Mouse (Mus musculus): ENCODE measurements around the gene Pold2. TPM values are rescaled to one million over a fixed set of nuclear protein-coding genes. Genes with fewer than 3 reads are reported as not detected.

The Pold2 gene
- polyA plus RNA-seq, 1 experiment: 155 TPM

DNA sequence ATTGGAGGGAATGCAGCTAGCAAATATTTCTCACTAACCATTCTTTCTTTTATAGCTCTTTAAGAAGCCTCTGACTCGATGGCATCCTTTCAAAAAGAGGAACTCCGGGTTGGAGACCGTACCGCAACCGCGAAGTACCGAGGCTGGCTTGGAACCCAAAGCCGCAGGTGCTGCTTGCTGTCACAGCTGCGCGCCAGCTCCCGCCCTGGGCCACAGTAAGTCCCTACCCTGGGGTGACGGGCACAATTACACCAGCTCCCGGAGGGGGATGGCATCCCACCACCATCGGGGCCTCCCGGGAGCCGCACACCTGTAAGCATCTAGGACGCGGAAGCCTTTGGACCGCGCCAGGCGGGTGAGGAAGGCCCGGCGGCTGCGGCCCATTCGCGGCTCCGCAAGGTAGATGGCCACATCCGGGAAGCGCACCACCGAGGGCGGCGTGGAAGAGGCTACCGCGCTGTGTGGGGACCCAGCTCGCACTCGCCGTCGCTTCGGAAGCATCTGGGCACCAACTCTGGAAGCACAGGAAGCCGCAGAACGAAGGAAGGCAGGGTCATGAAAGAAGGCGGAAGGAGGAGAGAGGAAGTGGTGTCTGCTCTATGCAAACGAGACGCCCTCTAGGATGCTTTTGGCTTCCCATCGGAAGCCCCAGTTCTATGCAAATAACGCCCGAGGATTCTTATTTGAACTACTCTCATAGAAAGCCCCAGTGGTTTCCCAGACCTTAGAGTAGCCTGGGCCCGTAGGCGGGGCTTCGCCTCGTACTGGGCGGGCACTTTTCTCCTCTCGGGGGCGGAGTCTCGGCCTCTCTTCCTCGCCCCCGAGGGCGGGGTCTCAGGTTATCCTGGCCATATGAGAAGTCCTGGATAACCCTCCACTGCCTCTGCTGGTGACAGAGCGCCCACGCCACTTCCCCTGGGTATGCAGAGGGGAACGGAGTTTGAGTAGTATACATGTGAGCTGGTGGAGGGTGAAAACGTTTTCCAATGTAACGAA is 40.5 kb downstream of the Pold2 start, which contains the start of gene Polm:
Gene Polm (minus strand): TSS at position 766 of the 996 bp plus-strand sequence.
- Histone ChIP-seq H3K27me3 (replicated peaks) (no peaks in the 10 kb centered on the region), H3K36me3 (replicated peaks; ENCODE audit: low read length) (peaks cover 38% of the 10 kb centered on the region), H3K9me3 (peaks cover 28% of the 10 kb centered on the region), H3K4me1 (peaks cover 28% of the 10 kb centered on the region), H3K4me3 (replicated peaks) (peak within 1 kb of the TSS; percentile 95)
- TF ChIP-seq GATA1 (IDR thresholded peaks at IDR 0.05; ENCODE audit: borderline replicate concordance, low read length): no peak

DNA sequence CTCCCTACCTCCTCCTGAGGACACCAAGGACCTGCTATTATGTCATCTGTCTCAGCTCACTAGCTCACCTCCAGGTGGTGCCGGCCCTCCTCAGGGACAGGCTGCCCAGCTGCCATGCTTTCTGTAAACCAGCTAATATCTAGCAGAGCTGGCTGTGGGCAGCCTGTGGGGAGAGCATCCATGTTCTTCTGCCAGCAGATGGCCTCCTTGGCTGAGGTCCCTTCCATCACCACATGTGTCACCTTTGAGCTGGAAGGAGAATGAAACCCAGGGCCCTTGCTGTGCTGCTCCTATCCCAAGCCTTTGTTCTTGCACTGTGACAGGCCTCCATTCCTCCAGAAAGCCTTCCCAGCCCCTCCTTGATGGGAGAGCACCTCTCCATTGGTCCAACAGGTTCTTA is 42.0 kb downstream of the Pold2 start:
- H3K9me3 ChIP-seq: peaks cover 18% of the 10 kb centered on the region
- TF ChIP-seq GATA1 (IDR thresholded peaks at IDR 0.05; ENCODE audit: borderline replicate concordance, low read length): no peak
- no peak for TF ChIP-seq FLI1 (IDR thresholded peaks at IDR 0.05; ENCODE audit: low read length)
- H3K4me3 ChIP-seq (replicated peaks): no peak overlapping the region
- peaks cover 40% of the 10 kb centered on the region for H3K4me1 ChIP-seq
- H3K36me3 ChIP-seq (replicated peaks; ENCODE audit: low read length): peaks cover 50% of the 10 kb centered on the region
- H3K27me3 ChIP-seq (replicated peaks): no peaks in the 10 kb centered on the region

DNA sequence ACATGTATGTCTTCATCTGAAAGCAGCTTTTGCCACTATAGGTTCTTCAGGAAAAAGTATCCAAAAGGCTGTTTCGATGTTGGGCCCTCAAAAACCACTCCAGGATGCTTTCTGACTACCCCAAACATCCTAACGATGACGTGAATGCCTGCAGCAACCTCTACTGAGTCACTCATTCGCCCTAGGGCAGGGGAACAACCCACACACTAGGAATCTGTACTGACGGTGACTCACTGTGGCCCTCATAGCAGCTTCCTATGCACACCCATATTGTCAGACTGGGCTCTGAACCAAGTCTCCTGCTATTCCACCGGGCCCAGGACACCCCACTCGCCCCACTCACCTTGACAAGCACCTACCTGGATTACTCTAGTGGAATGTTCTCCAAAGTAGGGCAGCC is 43.0 kb downstream of the Pold2 start:
- Histone ChIP-seq H3K9me3 (peaks cover 8% of the 10 kb centered on the region), H3K4me1 (peaks cover 45% of the 10 kb centered on the region), H3K4me3 (replicated peaks) (no peak overlapping the region), H3K36me3 (replicated peaks; ENCODE audit: low read length) (peaks cover 57% of the 10 kb centered on the region), H3K27me3 (replicated peaks) (no peaks in the 10 kb centered on the region)
- no peak for TF ChIP-seq GATA1 (IDR thresholded peaks at IDR 0.05; ENCODE audit: borderline replicate concordance, low read length)
- no peak for TF ChIP-seq FLI1 (IDR thresholded peaks at IDR 0.05; ENCODE audit: low read length)

DNA sequence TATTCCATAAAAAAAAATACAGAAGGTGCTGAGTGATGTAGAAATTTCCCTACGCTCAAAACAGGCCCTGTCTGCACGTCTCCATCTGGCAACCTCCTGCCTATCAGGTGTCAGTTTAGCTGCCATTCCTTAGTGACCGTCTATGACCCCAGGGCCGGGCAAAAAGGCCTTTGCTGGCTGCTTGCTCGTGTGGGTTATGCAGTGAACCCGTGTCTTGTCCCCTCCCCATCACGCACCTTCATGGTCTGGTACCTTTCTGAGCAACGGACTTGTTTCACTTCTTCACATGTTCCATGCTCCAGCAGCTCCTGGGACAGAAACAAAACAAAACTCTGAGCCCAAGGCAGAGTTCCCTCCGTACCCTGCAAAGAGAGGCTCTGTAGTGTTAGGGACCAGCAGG is 43.6 kb downstream of the Pold2 start:
- peaks cover 50% of the 10 kb centered on the region for H3K4me1 ChIP-seq
- H3K27me3 ChIP-seq (replicated peaks): no peaks in the 10 kb centered on the region
- peaks cover 63% of the 10 kb centered on the region for H3K36me3 ChIP-seq (replicated peaks; ENCODE audit: low read length)
- TF ChIP-seq FLI1 (IDR thresholded peaks at IDR 0.05; ENCODE audit: low read length) (no peak), GATA1 (IDR thresholded peaks at IDR 0.05; ENCODE audit: borderline replicate concordance, low read length) (no peak)
- H3K9me3 ChIP-seq: 0 out of 2 replicates have a peak, but pooled peaks cover 3% of the 10 kb centered on the region
- no peak overlapping the region for H3K4me3 ChIP-seq (replicated peaks)

DNA sequence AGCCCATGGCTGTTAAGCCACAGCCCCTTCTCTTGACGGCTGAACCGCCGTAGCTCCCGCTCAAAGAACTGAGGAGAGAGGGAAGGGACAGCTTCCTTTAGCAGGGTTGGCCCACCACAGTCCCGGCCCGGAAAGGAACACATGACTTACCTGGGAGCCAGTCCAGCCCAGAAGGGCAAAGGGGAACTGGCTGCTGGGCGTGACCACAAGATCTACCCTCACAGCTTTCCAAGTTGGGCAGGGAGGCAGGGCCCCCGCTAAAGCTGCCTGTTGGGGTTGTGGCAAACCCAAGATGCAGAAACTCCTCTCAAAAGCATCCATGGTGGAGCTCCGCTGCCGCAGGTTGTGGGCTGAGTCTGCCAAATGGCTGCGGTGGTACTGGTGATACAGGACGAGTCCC is 48.8 kb downstream of the Pold2 start:
- H3K27me3 ChIP-seq (replicated peaks): peaks cover 2% of the 10 kb centered on the region
- peaks cover 33% of the 10 kb centered on the region for H3K4me1 ChIP-seq
- no peak for TF ChIP-seq GATA1 (IDR thresholded peaks at IDR 0.05; ENCODE audit: borderline replicate concordance, low read length)
- H3K4me3 ChIP-seq (replicated peaks): no peak overlapping the region
- H3K9me3 ChIP-seq: peaks cover 4% of the 10 kb centered on the region; the same call in 1 of the 2 replicates
- peaks cover 68% of the 10 kb centered on the region for H3K36me3 ChIP-seq (replicated peaks; ENCODE audit: low read length)

DNA sequence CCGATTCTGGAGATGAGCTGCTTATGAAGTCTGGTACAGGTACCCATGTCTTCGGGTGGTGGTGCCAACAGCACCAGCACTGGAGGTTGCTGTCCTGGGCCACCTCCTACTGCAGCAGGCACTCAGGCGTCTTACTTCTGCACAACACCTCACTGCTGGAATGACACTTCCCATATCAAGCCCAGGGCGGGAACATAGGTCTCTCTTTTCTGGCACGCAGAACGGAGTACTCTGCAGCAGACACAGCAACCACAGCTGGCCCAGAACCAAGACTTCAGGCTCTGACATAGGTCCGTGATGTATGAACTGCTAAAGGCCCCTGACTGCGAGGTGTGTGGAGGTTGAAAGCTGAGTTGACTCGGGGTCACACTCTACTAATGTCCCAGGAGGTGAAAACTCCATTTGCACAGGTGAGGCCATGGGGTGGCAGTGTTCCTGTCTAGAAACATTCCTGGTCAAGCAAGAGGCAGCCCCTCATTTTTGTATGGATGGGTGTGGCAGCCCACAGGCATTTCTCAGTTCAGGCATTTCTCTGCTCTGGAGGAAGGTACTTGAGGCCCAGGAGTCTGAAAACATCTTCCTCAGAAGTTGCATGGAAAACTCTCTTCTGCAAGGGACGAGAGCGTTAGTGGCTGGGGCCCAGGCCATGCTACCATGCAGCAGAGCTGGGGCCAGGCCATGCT is 49.4 kb downstream of the Pold2 start:
- Histone ChIP-seq H3K9me3 (peaks cover 4% of the 10 kb centered on the region; the same call in 1 of the 2 replicates), H3K27me3 (replicated peaks) (peaks cover 2% of the 10 kb centered on the region), H3K4me3 (replicated peaks) (no peak overlapping the region), H3K4me1 (peaks cover 29% of the 10 kb centered on the region), H3K36me3 (replicated peaks; ENCODE audit: low read length) (peaks cover 61% of the 10 kb centered on the region)
- no peak for TF ChIP-seq GATA1 (IDR thresholded peaks at IDR 0.05; ENCODE audit: borderline replicate concordance, low read length)
- TF ChIP-seq FLI1 (IDR thresholded peaks at IDR 0.05; ENCODE audit: low read length): no peak

DNA sequence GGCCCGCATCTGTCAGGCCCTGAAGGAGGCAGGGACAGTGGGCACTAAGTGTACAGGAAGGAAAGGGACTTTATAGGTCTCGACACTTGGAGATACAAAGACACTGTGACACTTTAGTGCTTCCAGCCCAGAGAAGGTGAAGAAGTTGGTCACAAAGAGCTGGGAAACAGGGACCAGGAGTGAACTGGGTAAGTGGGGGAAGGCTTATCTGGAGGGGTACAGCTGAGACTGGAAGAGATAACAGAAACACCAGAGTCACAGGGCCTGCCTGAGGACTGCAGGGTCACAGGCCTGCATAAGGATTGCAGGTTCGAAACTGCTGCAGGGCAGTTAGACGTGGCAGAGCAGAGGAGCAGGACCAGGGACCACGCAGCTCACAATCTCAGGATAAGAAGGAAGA is 50.2 kb downstream of the Pold2 start:
- TF ChIP-seq FLI1 (IDR thresholded peaks at IDR 0.05; ENCODE audit: low read length): no peak
- no peak for TF ChIP-seq GATA1 (IDR thresholded peaks at IDR 0.05; ENCODE audit: borderline replicate concordance, low read length)
- Histone ChIP-seq H3K36me3 (replicated peaks; ENCODE audit: low read length) (peaks cover 55% of the 10 kb centered on the region), H3K4me1 (peaks cover 29% of the 10 kb centered on the region)

DNA sequence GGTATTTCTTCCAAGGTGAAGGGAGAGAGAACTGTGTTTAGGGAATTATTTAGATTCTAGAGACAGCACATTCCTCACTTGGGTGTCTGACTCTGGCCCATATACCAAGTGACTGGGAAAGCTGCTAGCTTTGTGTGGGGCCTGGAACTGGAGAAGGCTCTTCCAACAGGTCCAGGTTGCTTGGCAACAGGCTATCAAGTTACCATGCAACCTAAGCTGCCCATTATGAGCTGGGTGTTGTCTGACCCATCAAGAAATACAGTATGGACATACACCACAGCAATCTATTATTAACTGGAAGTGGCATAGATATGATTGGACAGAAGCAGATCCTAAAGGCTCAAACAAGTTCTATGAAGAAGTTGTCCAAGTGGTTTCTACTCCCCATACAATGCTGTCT is 52.7 kb downstream of the Pold2 start:
- peaks cover 4% of the 10 kb centered on the region; the same call in 1 of the 2 replicates for H3K9me3 ChIP-seq
- H3K36me3 ChIP-seq (replicated peaks; ENCODE audit: low read length): peaks cover 30% of the 10 kb centered on the region
- TF ChIP-seq GATA1 (IDR thresholded peaks at IDR 0.05; ENCODE audit: borderline replicate concordance, low read length) (no peak), FLI1 (IDR thresholded peaks at IDR 0.05; ENCODE audit: low read length) (no peak)
- H3K27me3 ChIP-seq (replicated peaks): peaks cover 2% of the 10 kb centered on the region
- H3K4me1 ChIP-seq: peaks cover 12% of the 10 kb centered on the region
- H3K4me3 ChIP-seq (replicated peaks): no peak overlapping the region

More for the DNA sequence above, 50.2 kb downstream of the Pold2 start:
- Histone ChIP-seq H3K9me3 (peaks cover 4% of the 10 kb centered on the region; the same call in 1 of the 2 replicates), H3K27me3 (replicated peaks) (peaks cover 2% of the 10 kb centered on the region), H3K4me3 (replicated peaks) (no peak overlapping the region)

Other genes with a start within 250 kb of the Pold2 start
- gene Mrps24, start 162.6 kb downstream of the Pold2 start, polyA plus RNA-seq (2012; ENCODE audit: insufficient read depth, low replicate concordance): 173 and 222 TPM in 2 replicates
- 6.8 and 10.2 TPM in 2 replicates for gene Urgcp, start 115.9 kb downstream of the Pold2 start, polyA plus RNA-seq (2012; ENCODE audit: insufficient read depth, low replicate concordance)
- 63.4 and 117 TPM in 2 replicates for gene Dbnl, start 89.8 kb downstream of the Pold2 start, polyA plus RNA-seq (2012; ENCODE audit: insufficient read depth, low replicate concordance)
- not detected in 2 replicates for gene Pgam2, start 74.6 kb downstream of the Pold2 start, polyA plus RNA-seq (2012; ENCODE audit: insufficient read depth, low replicate concordance)
- 2.3 and 4.2 TPM in 2 replicates for gene Polm, start 40.3 kb downstream of the Pold2 start, polyA plus RNA-seq (2012; ENCODE audit: insufficient read depth, low replicate concordance)
- 0.15 TPM in 1 of 2 replicates, not detected in the other for gene Aebp1, start 16.3 kb downstream of the Pold2 start, polyA plus RNA-seq (2012; ENCODE audit: insufficient read depth, low replicate concordance)
- gene Myl7, start 20.5 kb upstream of the Pold2 start, polyA plus RNA-seq (2012; ENCODE audit: insufficient read depth, low replicate concordance): not detected in 2 replicates
- 1.7 TPM in 1 of 2 replicates, not detected in the other for gene Gck, start 71.8 kb upstream of the Pold2 start, polyA plus RNA-seq (2012; ENCODE audit: insufficient read depth, low replicate concordance)
- 3.9 and 8.8 TPM in 2 replicates for gene Ykt6, start 77.4 kb upstream of the Pold2 start, polyA plus RNA-seq (2012; ENCODE audit: insufficient read depth, low replicate concordance)
- gene Camk2b, start 188.1 kb upstream of the Pold2 start, polyA plus RNA-seq (2012; ENCODE audit: insufficient read depth, low replicate concordance): 0.11 TPM in 1 of 2 replicates, not detected in the other